Mouse (Mus musculus) stomach, embryonic 16.5 days (tissue): ENCODE measurements around the gene Ranbp3l. TPM values are rescaled to one million over a fixed set of nuclear protein-coding genes. Genes with fewer than 3 reads are reported as not detected.

Experiments used
- ATAC-seq: fragments of 200-750 bp; cut with Nextera tagmentation; 2 replicates; pipeline ENCODE4 v1.8.0; 2017; ENCODE audit warnings: moderate number of reproducible peaks, moderate TSS enrichment; ENCODE audit not compliant: insufficient read depth, low FRiP score
- H3K27ac ChIP-seq: fragments of 300-500 bp; sonication (generic); 2 replicates; pipeline ENCODE4 v1.5.1; 2014; ENCODE audit warnings: low read length
- H3K27me3 ChIP-seq: fragments of 300-500 bp; sonication (generic); 2 replicates; pipeline ENCODE4 v1.6.1; 2014; ENCODE audit warnings: low read length, control low read depth, mixed read lengths; ENCODE audit not compliant: control insufficient read depth, insufficient read depth
- H3K36me3 ChIP-seq: fragments of 300-500 bp; sonication (generic); 2 replicates; pipeline ENCODE4 v1.6.1; 2014; ENCODE audit warnings: low read length; ENCODE audit not compliant: control insufficient read depth, insufficient read depth
- H3K4me1 ChIP-seq: fragments of 300-500 bp; sonication (generic); 2 replicates; pipeline ENCODE4 v1.6.1; 2014; ENCODE audit warnings: low read length, control low read depth, mixed read lengths; ENCODE audit not compliant: control insufficient read depth, insufficient read depth
- H3K4me2 ChIP-seq: fragments of 300-500 bp; sonication (generic); 2 replicates; pipeline ENCODE4 v1.6.1; 2014; ENCODE audit warnings: low read depth, low read length, mixed read lengths
- H3K4me3 ChIP-seq: fragments of 300-500 bp; sonication (generic); replicated peaks from 2 replicates; pipeline ENCODE4 v1.5.1; 2014; ENCODE audit warnings: mild to moderate bottlenecking, low read length
- H3K9ac ChIP-seq: fragments of 300-500 bp; sonication (generic); 2 replicates; pipeline ENCODE4 v1.6.1; 2014; ENCODE audit warnings: low read length
- H3K9me3 ChIP-seq: fragments of 300-500 bp; sonication (generic); replicated peaks from 2 replicates; pipeline ENCODE4 v1.6.1; 2016; ENCODE audit warnings: low read length, control low read depth; ENCODE audit not compliant: control insufficient read depth
- WGBS: fragments of 180-500 bp; shearing (Covaris S2); extraction: QIAGEN DNeasy Blood & Tissue Kit; methylation state at CpG from one replicate; pipeline ENCODE4 v1.1.7; 2014; 5-methylcytosine and 5-hydroxymethylcytosine counted together
- polyA plus RNA-seq: library from polyadenylated mRNA; unstranded; fragments of >200 nt; fragmentation: Nextera tagmentation; extraction: Ambion mirVana; gene quantifications from 2 replicates; pipeline ENCODE4 v1.2.1, GENCODE M21; 2015

Ranbp3l gene
- polyA plus RNA-seq, 1 experiment from 2014 or later = 0.75 TPM

GRCm38 (mm10) chr15:9100446-9101077 lies 132.8 kb downstream of the Ranbp3l start:
- ATAC-seq = no peak
- H3K4me2 ChIP-seq = no peak overlapping the region
- WGBS = 94% methylated on average over 10 of the region's 10 CpGs
- no peaks in the 10 kb centered on the region for H3K4me1 ChIP-seq
- no peaks in the 10 kb centered on the region for H3K9me3 ChIP-seq
- H3K9ac ChIP-seq = no peak overlapping the region
- H3K36me3 ChIP-seq = peaks cover 13% of the 10 kb centered on the region
- H3K27ac ChIP-seq = no peak overlapping the region
- H3K27me3 ChIP-seq = no peaks in the 10 kb centered on the region
- no peak overlapping the region for H3K4me3 ChIP-seq

- peaks cover 8% of the 10 kb centered on the region; the same call in 1 of the 2 replicates for H3K36me3 ChIP-seq
- H3K9me3 ChIP-seq = no peaks in the 10 kb centered on the region
- no peaks in the 10 kb centered on the region for H3K27me3 ChIP-seq
- H3K4me3 ChIP-seq = no peak overlapping the region
- no peak overlapping the region for H3K9ac ChIP-seq
- WGBS = 70% methylated on average over 13 of the region's 13 CpGs
- H3K4me1 ChIP-seq = no peaks in the 10 kb centered on the region
- no peak for ATAC-seq
- no peak overlapping the region for H3K4me2 ChIP-seq
- H3K27ac ChIP-seq = no peak overlapping the region
Measured at GRCm38 (mm10) chr15:9106303-9107074, 138.7 kb downstream of the Ranbp3l start.

GRCm38 (mm10) chr15:9110526-9111347 lies 143.0 kb downstream of the Ranbp3l start:
- no peaks in the 10 kb centered on the region for H3K4me1 ChIP-seq
- 82% methylated on average over 6 of the region's 6 CpGs for WGBS
- H3K27me3 ChIP-seq = no peaks in the 10 kb centered on the region
- no peak overlapping the region for H3K9ac ChIP-seq
- H3K9me3 ChIP-seq = no peaks in the 10 kb centered on the region
- H3K4me3 ChIP-seq = no peak overlapping the region
- no peak overlapping the region for H3K27ac ChIP-seq
- H3K4me2 ChIP-seq = no peak overlapping the region
- ATAC-seq = no peak
- H3K36me3 ChIP-seq = peaks cover under 1% of the 10 kb centered on the region; the same call in 1 of the 2 replicates

- Histone ChIP-seq H3K36me3 (peaks cover 3% of the 10 kb centered on the region; the same call in 1 of the 2 replicates), H3K4me3 (no peak overlapping the region), H3K9me3 (no peaks in the 10 kb centered on the region), H3K27me3 (no peaks in the 10 kb centered on the region), H3K4me2 (no peak overlapping the region), H3K4me1 (no peaks in the 10 kb centered on the region), H3K27ac (no peak overlapping the region), H3K9ac (no peak overlapping the region)
- no peak for ATAC-seq
- 73% methylated on average over 3 of the region's 3 CpGs for WGBS
Measured at GRCm38 (mm10) chr15:9111648-9112047, 143.9 kb downstream of the Ranbp3l start.

- no peaks in the 10 kb centered on the region for H3K27me3 ChIP-seq
- H3K4me3 ChIP-seq = no peak overlapping the region
- H3K36me3 ChIP-seq = peaks cover 8% of the 10 kb centered on the region; the same call in 1 of the 2 replicates
- H3K4me1 ChIP-seq = no peaks in the 10 kb centered on the region
- no peak overlapping the region for H3K9ac ChIP-seq
- no peak overlapping the region for H3K27ac ChIP-seq
- 67% methylated on average over 9 of the region's 9 CpGs for WGBS
- no peak for ATAC-seq
- H3K9me3 ChIP-seq = no peaks in the 10 kb centered on the region
- no peak overlapping the region for H3K4me2 ChIP-seq
Measured at GRCm38 (mm10) chr15:9113556-9113955, 145.8 kb downstream of the Ranbp3l start.

GRCm38 (mm10) chr15:9114131-9114530 lies 146.4 kb downstream of the Ranbp3l start:
- Histone ChIP-seq H3K27ac (no peak overlapping the region), H3K9ac (no peak overlapping the region), H3K4me2 (no peak overlapping the region), H3K36me3 (peaks cover 8% of the 10 kb centered on the region), H3K4me3 (no peak overlapping the region), H3K4me1 (no peaks in the 10 kb centered on the region), H3K9me3 (no peaks in the 10 kb centered on the region), H3K27me3 (no peaks in the 10 kb centered on the region)
- 60% methylated on average over 4 of the region's 4 CpGs for WGBS
- 0 out of 2 replicates have a peak, but pooled peaks have one; percentile 21 for ATAC-seq

- Histone ChIP-seq H3K9ac (no peak overlapping the region), H3K4me1 (no peaks in the 10 kb centered on the region), H3K27me3 (no peaks in the 10 kb centered on the region), H3K9me3 (no peaks in the 10 kb centered on the region), H3K4me2 (no peak overlapping the region), H3K4me3 (no peak overlapping the region), H3K36me3 (peaks cover 8% of the 10 kb centered on the region), H3K27ac (no peak overlapping the region)
- ATAC-seq = no peak; the same call in 1 of the 2 replicates
- WGBS = 34% methylated on average over 5 of the region's 5 CpGs
Measured at GRCm38 (mm10) chr15:9114599-9114998, 146.8 kb downstream of the Ranbp3l start.
